20 mouse cellular contexts compared by ENCODE assay signal in genomic region chr17:14662409-14662808, GRCm38 (mm10). TPM values are rescaled to one million over a fixed set of nuclear protein-coding genes. Genes with fewer than 3 reads are reported as not detected.
A peak's percentile ranks its signal among the peaks of the same experiment; 100 is the strongest.
DNase-seq lines count a peak whose midpoint lies in the region; ATAC-seq and TF ChIP-seq lines count a peak whose summit lies in the region.
"Had no signal": no experiment of that assay in that cellular context is flagged by ENCODE, and none has a peak within 500 bp of the region (broad histone marks: within the 10 kb centered on the region; RNA-seq: fewer than 3 reads in every experiment).

No protein-coding gene starts in this region.

- no peak overlapping the region for H3K27ac ChIP-seq in stomach, embryonic 15.5 days
- H3K27ac ChIP-seq in layer of hippocampus, adult 2 months = no peak overlapping the region
- H3K27ac ChIP-seq: embryonic facial prominence, embryonic 13.5 days; forebrain, embryonic 10.5 days; heart, embryonic 13.5 days; hindbrain, embryonic 15.5 days had no signal

- H3K27me3 ChIP-seq in C2C12 (ENCODE audit: control insufficient read depth, insufficient read depth, insufficient read length) = no peaks in the 10 kb centered on the region
- H3K27me3 ChIP-seq in stomach, embryonic 15.5 days (replicated peaks) = no peaks in the 10 kb centered on the region
- H3K27me3 ChIP-seq: embryonic facial prominence, embryonic 13.5 days; hindbrain, embryonic 15.5 days had no signal

- H3K79me2 ChIP-seq in C2C12 (ENCODE audit: control insufficient read depth, insufficient read depth) = no peaks in the 10 kb centered on the region

- no peak overlapping the region for H3K9ac ChIP-seq in stomach, embryonic 15.5 days
- H3K9ac ChIP-seq: embryonic facial prominence, embryonic 13.5 days; heart, embryonic 13.5 days; hindbrain, embryonic 15.5 days had no signal

- H3K4me1 ChIP-seq in stomach, embryonic 15.5 days = peaks cover 3% of the 10 kb centered on the region; the same call in 1 of the 2 replicates
- H3K4me1 ChIP-seq: embryonic facial prominence, embryonic 13.5 days; forebrain, embryonic 10.5 days; heart, embryonic 13.5 days; hindbrain, embryonic 15.5 days had no signal

- 66% methylated on average over 6 of the region's 6 CpGs for WGBS in stomach, embryonic 15.5 days

- H3K4me3 ChIP-seq in C2C12 (ENCODE audit: insufficient read depth, poor library complexity, severe bottlenecking) = no peak overlapping the region
- no peak overlapping the region for H3K4me3 ChIP-seq in stomach, embryonic 15.5 days (replicated peaks)
- no peak overlapping the region for H3K4me3 ChIP-seq in layer of hippocampus, adult 2 months
- H3K4me3 ChIP-seq: embryonic facial prominence, embryonic 13.5 days; forebrain, embryonic 10.5 days; heart, embryonic 13.5 days; hindbrain, embryonic 15.5 days had no signal

- TF ChIP-seq CTCF in C2C12 (IDR thresholded peaks at IDR 0.05; ENCODE audit: control insufficient read depth, insufficient read depth, insufficient read length) = no peak
- TF ChIP-seq CTCF in layer of hippocampus, adult 2 months (conservative IDR thresholded peaks at IDR 0.05) = no peak

- H3K9me3 ChIP-seq in stomach, embryonic 15.5 days = no peaks in the 10 kb centered on the region
- H3K9me3 ChIP-seq: embryonic facial prominence, embryonic 13.5 days; forebrain, embryonic 10.5 days; heart, embryonic 13.5 days; hindbrain, embryonic 15.5 days had no signal

- no peak overlapping the region for H3ac ChIP-seq in C2C12 (ENCODE audit: control insufficient read depth, insufficient read length, low read depth)

- peaks cover 11% of the 10 kb centered on the region for H3K36me3 ChIP-seq in C2C12 (ENCODE audit: control insufficient read depth, insufficient read depth)
- H3K36me3 ChIP-seq in stomach, embryonic 15.5 days = no peaks in the 10 kb centered on the region
- H3K36me3 ChIP-seq: forebrain, embryonic 10.5 days; heart, embryonic 13.5 days; hindbrain, embryonic 15.5 days had no signal

- H3K79me3 ChIP-seq in C2C12 (ENCODE audit: low read depth) = no peaks in the 10 kb centered on the region

- peak; percentile 18; the same call in 1 of the 2 replicates for ATAC-seq in stomach, embryonic 15.5 days (ENCODE audit: insufficient read depth, low FRiP score, low read depth)
- ATAC-seq: forebrain, embryonic 14.5 days had no signal

- DNase-seq in brain, adult 2 months (ENCODE audit: low read depth, low spot score) = peak; percentile 35
- no peak for DNase-seq in layer of hippocampus, adult 2 months (ENCODE audit: low spot score in 2 of 2)
- no peak for DNase-seq in adrenal gland, postnatal 25 days
- no peak for DNase-seq in natural killer cell, adult 2 months (ENCODE audit: low spot score in 2 of 2)
- DNase-seq: adrenal gland, adult 8-10 months; B cell, adult 2 months; cerebellum, adult 11-12 months; cerebellum, adult 9-10 months; cerebellum, postnatal 25 days; gastrocnemius, postnatal 36 days; heart, adult 11 months; heart, postnatal 36 days had no signal

- no peak overlapping the region for H3K4me2 ChIP-seq in stomach, embryonic 15.5 days
- H3K4me2 ChIP-seq: embryonic facial prominence, embryonic 13.5 days; heart, embryonic 13.5 days; hindbrain, embryonic 15.5 days had no signal

TF ChIP-seq in C2C12, 6 proteins besides CTCF, POLR2A, EP300 and RAD21:
- TF ChIP-seq FOSL1 (IDR thresholded peaks at IDR 0.05; ENCODE audit: insufficient read depth, low read length, poor library complexity, severe bottlenecking) (peak; percentile 80), MYOG (IDR thresholded peaks at IDR 0.05; ENCODE audit: control insufficient read depth, extremely low read depth, insufficient read length) (no peak), MAX (IDR thresholded peaks at IDR 0.05) (peak; percentile 58)

RNA-seq across cellular contexts. Expression of gene Thbs2, which starts 31.6 kb away (rescaled TPM):
- polyA plus RNA-seq in C2C12 (2012; fragmentation: generic; extraction: Trizol) = 11.5 TPM
- polyA plus RNA-seq in stomach, embryonic 15.5 days (2015; fragmentation: Nextera tagmentation; extraction: Ambion mirVana) = 35.0 and 35.2 TPM in 2 replicates
- 1 to 10 TPM; 3.3 to 3.6 TPM for total RNA-seq in layer of hippocampus, adult 2 months (2021)
- total RNA-seq in adrenal gland, postnatal 25 days (2021) = 1.9 and 2.2 TPM in 2 replicates
- total RNA-seq: MEL had no signal
